Mouse (Mus musculus) MEL (cell line): Measurements from ENCODE around the gene Shf.

ENCODE experiments used
- CHD1 ChIP-seq: IDR thresholded peaks from 2 replicates; pipeline ENCODE4 v1.6.1; 2012; ENCODE audit warnings: low read depth, mild to moderate bottlenecking, inconsistent platforms, low read length, improper control_type of control experiment
- CHD2 ChIP-seq: IDR thresholded peaks from 2 replicates; pipeline ENCODE4 v1.6.1; 2011; ENCODE audit warnings: low read length, improper control_type of control experiment
- EP300 ChIP-seq, 2 experiments: IDR thresholded peaks; 2 replicates each; pipeline ENCODE4 v1.6.1; 2011; ENCODE audit warnings: improper control_type of control experiment in 2 of 2, low read length in 2 of 2, low read depth in 1 of 2, mild to moderate bottlenecking in 1 of 2
- GATA1 ChIP-seq: IDR thresholded peaks from 2 replicates; pipeline ENCODE4 v1.6.1; 2011; ENCODE audit warnings: low read depth, low read length, improper control_type of control experiment
- MAFK ChIP-seq: IDR thresholded peaks from 2 replicates; pipeline ENCODE4 v1.6.1; 2011; ENCODE audit warnings: low read depth, mild to moderate bottlenecking, low read length, improper control_type of control experiment, borderline replicate concordance
- MAX ChIP-seq: IDR thresholded peaks from 2 replicates; pipeline ENCODE4 v1.6.1; 2011; ENCODE audit warnings: low read length, improper control_type of control experiment
- POLR2A ChIP-seq, 2 experiments: IDR thresholded peaks; 2 replicates each; pipeline ENCODE4 v1.6.1; 2011 to 2012; ENCODE audit warnings: low read length in 2 of 2, mild to moderate bottlenecking in 2 of 2, control low read depth in 1 of 2, improper control_type of control experiment in 1 of 2, low read depth in 1 of 2, moderate library complexity in 1 of 2; ENCODE audit not compliant: control insufficient read depth in 1 of 2, insufficient read depth in 1 of 2, poor library complexity in 1 of 2
- UBTF ChIP-seq: IDR thresholded peaks from 2 replicates; pipeline ENCODE4 v1.6.1; 2012; ENCODE audit warnings: low read depth, mild to moderate bottlenecking, inconsistent platforms, low read length, improper control_type of control experiment, moderate library complexity, borderline replicate concordance; ENCODE audit not compliant: insufficient read depth
- USF2 ChIP-seq, 2 experiments: IDR thresholded peaks; 2 replicates each; pipeline ENCODE4 v1.6.1; 2011 to 2012; ENCODE audit warnings: improper control_type of control experiment in 2 of 2, low read length in 2 of 2, borderline replicate concordance in 1 of 2, inconsistent platforms in 1 of 2, low read depth in 1 of 2, mild to moderate bottlenecking in 1 of 2; ENCODE audit not compliant: insufficient read depth in 1 of 2

- TF ChIP-seq USF2 (IDR thresholded peaks at IDR 0.05; ENCODE audit: borderline replicate concordance in 1 of 2, insufficient read depth in 1 of 2, low read depth in 1 of 2, low read length in 2 of 2) (no peak), EP300 (IDR thresholded peaks at IDR 0.05; ENCODE audit: low read depth in 1 of 2, low read length in 2 of 2) (no peak), MAX (no peak), CHD2 (no peak), GATA1 (0 out of 2 replicates have a peak, but pooled peaks have one; percentile 1), POLR2A (IDR thresholded peaks at IDR 0.05; ENCODE audit: control insufficient read depth in 1 of 2, insufficient read depth in 1 of 2, low read depth in 1 of 2, low read length in 2 of 2, poor library complexity in 1 of 2) (no peak), UBTF (no peak), MAFK (peak; percentile 97), CHD1 (no peak)
Observed at GRCm38 (mm10) chr2:122377751-122378246, 8.8 kb upstream of the Shf start.
